Mouse (Mus musculus) left cerebral cortex, postnatal 14 days (tissue): Measurements from ENCODE around the gene Stox1. TPM values are rescaled to one million over a fixed set of nuclear protein-coding genes. Genes with fewer than 3 reads are reported as not detected.

Source experiments
- DNase-seq, 2 experiments: peaks; one replicate each; pipeline ENCODE4 v3.0.0; 2021 to 2022; ENCODE audit warnings: low spot score in 2 of 2, mixed read lengths in 1 of 2
- intact Hi-C: fragments of 180-260 bp; cut with DNase I; formaldehyde crosslinking; loops from one replicate; pipeline ENCODE4 v1.15.1; 2025
- microRNA-seq, 2 experiments: library from miRNA; unstranded; fragments of <30 nt; microRNA quantifications; one replicate each; pipeline ENCODE4 v1.2.0; 2022
- total RNA-seq, 2 experiments: library from RNA; stranded (reverse); gene quantifications; 2 replicates each; pipeline ENCODE4 v1.2.3; 2021

Gene Stox1
- total RNA-seq, 2 experiments from 2014 or later = 4.4 to 4.8 TPM

GRCm38 (mm10) chr10:62669245-62669644 lies 56.7 kb downstream of the Stox1 start:
- intact Hi-C loops = no loop called here
- no peak for DNase-seq

DNA sequence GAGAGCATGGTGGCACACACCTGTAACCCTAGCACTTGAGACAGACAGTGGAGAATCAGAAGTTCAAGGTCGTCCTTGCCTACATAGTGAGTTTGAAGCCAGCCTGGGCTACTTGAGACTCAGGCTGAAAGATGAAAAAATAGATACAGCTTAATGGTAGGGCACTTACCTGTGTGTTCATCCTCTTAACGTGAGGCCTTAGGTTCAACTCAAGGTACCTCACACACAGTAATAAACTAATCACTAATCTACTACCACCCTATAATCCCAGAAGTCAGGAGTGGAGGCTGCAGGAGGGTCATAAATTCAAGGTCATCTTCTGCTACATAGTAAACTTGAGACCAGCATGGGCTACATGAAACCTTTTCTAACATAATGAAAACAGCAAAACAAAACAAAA lies 57.5 kb downstream of the Stox1 start:
- DNase-seq = no peak
- intact Hi-C loops = no loop called here

GRCm38 (mm10) chr10:62668043-62668442 lies 57.9 kb downstream of the Stox1 start:
- DNase-seq = no peak
- intact Hi-C loops = no loop called here

GRCm38 (mm10) chr10:62664963-62665590 lies 60.9 kb downstream of the Stox1 start:
- DNase-seq = no peak
- intact Hi-C loops = no loop called here

DNA sequence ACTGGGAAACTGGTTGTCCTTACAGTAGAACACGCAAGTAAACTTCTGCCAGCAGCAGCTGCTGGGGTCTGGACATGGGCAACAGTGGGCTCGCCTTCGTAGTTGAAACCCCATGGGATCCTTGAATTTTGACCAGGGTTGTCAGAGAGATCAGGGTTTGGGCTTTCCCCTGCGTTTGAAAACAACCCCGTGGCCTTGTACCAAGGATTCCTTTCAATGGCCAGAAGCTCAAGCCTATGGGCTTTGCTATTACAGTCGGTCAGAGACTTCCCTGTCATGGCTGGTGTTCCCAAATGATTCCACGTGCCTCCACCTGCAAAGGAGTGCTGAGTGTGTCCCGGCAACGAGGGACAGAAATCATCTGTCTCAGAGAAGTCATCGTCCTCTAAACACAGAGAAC lies 61.8 kb downstream of the Stox1 start:
- no peak for DNase-seq
- intact Hi-C loops = no loop called here

- intact Hi-C loops = no loop called here
- no peak for DNase-seq
Observed at GRCm38 (mm10) chr10:62656711-62657110, 69.2 kb downstream of the Stox1 start.

DNA sequence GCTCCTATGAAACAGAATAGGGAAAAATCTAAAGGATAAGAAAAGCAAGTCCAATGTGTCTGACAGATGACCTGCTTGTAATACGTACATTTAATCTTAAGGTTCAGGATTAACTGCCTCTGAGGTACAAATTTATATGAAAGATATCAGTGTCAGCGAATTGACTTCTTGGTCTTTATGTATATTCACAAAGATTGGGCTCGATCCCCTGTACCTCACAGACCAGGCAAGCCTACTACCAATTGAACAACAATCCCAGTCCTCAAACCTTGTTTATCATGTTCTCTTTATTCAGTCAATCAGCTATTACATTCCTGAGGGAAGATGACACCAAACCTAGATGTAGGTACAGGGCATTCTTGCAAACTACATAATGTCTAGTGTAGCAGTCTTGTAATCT lies 74.0 kb downstream of the Stox1 start:
- intact Hi-C loops = loop anchor here (2.0 kb wide), 1 partner anchor 73 kb away; no protein-coding TSS in a partner anchor
- no peak for DNase-seq

- peak; percentile 100 for DNase-seq
- intact Hi-C loops = no loop called here
Observed at GRCm38 (mm10) chr10:62650881-62651810, 74.8 kb downstream of the Stox1 start, which contains the start of gene Ddx50. Ddx50 (minus strand) TSS chr10:62651218.

GRCm38 (mm10) chr10:62650358-62650782 lies 75.6 kb downstream of the Stox1 start:
- DNase-seq = peak in 1 of 2 experiments; percentile 48
- intact Hi-C loops = no loop called here

Small RNAs within 50 kb of the gene (microRNA-seq; reads per million reads assigned to microRNA genes)
- 0 reads per million in 2 experiments for gene Mir7215

Other genes with a start within 250 kb of the Stox1 start
- 10 to 100 TPM; 45.5 to 46.5 TPM for gene Vps26a, start 239.3 kb downstream of the Stox1 start, total RNA-seq
- gene Srgn, start 198.7 kb downstream of the Stox1 start, total RNA-seq = 10 to 100 TPM in 1 of 2 experiments, 1 to 10 TPM in 1; 9.7 to 11.1 TPM
- gene Kif1bp, start 147.7 kb downstream of the Stox1 start, total RNA-seq = 100 to 1,000 TPM; 167 to 172 TPM
- 10 to 100 TPM; 23.6 to 24.0 TPM for gene Ddx21, start 123.8 kb downstream of the Stox1 start, total RNA-seq
- 10 to 100 TPM; 83.6 to 83.7 TPM for gene Ddx50, start 74.9 kb downstream of the Stox1 start, total RNA-seq
- gene Ccar1, start 66.2 kb upstream of the Stox1 start, total RNA-seq = 10 to 100 TPM; 55.9 to 60.1 TPM
- 10 to 100 TPM; 42.6 to 49.5 TPM for gene Tet1, start 182.9 kb upstream of the Stox1 start, total RNA-seq
- gene Slc25a16, start 194.5 kb upstream of the Stox1 start, total RNA-seq = 10 to 100 TPM; 41.0 to 42.8 TPM
- gene Dna2, start 220.9 kb upstream of the Stox1 start, total RNA-seq = 1 to 10 TPM; 1.4 TPM